Mouse (Mus musculus): ENCODE data around the gene Ctdspl.

Ctdspl gene

DNA sequence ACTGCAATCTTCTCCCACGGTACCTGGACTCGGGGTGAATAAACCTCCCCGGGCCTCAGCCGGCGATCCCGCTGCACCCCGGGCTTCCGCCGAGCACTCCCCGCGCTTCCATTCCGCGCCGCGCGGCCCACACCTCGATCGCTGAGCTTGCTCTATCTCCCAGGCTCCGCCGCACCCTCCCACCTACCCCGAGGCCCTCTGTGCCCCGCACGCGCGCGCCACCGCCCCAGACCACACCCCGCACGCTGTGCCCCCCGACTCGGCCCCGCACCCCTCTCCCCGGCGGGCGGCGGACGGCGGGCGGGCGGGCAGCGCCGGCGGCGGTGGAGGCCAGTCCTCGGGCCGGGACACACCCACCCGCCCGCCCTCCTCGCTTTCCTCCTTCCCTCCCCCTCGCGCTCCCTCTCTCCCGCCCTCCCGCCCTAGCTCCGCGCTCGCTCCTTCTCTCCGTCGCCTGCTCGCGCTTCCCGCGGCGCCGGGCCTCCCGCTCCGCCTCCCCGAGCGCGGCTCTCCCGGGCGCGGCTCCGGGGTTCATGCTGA lies at the start of gene Ctdspl:
Ctdspl (plus strand) TSS at position 343 of the 540 bp plus-strand sequence.
- in situ Hi-C loops (cut with MboI; ENCODE audit: unreplicated experiment in 2 of 2), result no loop called here

DNA sequence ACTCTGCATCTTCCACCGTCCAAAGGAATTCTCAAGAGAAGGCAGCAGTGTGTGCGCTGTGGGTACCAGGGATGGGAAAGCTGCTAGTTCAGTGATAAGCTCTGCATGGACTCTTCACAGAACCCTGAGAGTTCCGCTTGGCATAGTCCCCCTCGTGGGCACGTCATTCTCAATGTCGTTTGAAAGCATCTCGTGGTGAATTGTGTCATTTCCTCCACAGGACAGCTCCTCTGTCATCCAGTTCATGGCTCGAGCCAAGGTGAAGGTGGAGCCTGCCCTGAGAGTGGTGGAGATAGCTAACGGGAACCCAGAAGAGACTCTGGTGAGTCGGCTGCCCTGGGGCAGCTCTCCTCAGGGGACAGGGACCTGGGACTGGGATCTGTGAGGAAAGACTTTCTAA lies 49.4 kb upstream of the Ctdspl start:
- in situ Hi-C loops (cut with MboI; ENCODE audit: unreplicated experiment in 2 of 2), result loop anchor here (10.0 kb wide), 2 partner anchors 172 to 192 kb away; no protein-coding TSS in a partner anchor

DNA sequence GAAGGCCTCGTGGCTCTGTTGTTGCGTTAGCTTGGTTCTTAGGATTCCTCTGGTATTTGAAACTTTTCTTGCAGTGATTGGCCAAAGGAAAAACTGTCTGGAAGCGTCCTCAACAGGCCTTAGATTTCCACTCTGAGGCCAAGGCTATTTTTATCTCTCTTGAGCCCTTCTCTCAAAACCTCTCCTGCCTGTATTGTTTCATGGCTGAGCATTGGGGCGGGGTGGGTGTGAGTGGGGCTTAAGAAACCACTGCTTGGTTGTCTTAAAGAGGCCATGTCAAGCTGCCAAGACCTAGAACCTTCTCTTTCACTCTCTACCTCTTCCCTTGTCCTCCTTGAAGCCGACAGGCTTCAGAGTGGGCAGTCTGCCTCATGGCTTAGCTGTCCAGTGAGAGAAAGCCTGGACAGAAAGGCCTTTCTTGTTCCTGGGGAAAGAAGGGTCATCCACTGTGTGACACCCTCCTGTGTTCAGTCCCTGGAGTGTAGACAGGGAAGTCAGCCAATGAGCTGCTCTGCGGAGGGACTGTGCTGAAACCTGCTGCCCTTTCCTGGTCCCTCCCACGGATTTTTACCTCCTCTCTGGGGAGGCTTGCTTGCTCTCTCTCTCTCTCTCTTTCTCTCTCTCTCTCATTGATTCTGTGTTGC lies 48.8 kb upstream of the Ctdspl start:
- in situ Hi-C loops (cut with MboI; ENCODE audit: unreplicated experiment in 2 of 2), result loop anchor here (10.0 kb wide), 2 partner anchors 173 to 193 kb away; no protein-coding TSS in a partner anchor

DNA sequence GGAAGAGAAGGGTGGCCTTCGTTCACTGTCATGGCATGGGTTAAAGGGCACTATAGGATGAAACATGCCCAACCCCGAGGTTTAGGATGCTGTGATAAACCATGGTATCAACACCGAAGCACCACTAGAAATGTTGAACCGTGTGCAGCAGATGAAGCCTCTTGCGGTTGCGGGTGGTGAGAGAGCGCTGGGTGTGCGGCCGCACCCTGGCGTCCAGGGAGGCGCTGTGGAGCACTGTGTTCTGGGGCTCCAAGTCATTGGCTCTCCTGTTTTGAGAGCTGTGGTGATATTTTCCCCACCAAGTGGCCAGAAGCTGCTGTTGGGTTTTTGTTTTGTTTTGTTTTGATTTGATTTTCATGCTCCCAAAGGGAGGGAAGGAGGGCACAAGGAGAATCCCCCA lies 47.7 kb upstream of the Ctdspl start:
- in situ Hi-C loops (cut with MboI; ENCODE audit: unreplicated experiment in 2 of 2), result loop anchor here (10.0 kb wide), 2 partner anchors 174 to 194 kb away; no protein-coding TSS in a partner anchor

DNA sequence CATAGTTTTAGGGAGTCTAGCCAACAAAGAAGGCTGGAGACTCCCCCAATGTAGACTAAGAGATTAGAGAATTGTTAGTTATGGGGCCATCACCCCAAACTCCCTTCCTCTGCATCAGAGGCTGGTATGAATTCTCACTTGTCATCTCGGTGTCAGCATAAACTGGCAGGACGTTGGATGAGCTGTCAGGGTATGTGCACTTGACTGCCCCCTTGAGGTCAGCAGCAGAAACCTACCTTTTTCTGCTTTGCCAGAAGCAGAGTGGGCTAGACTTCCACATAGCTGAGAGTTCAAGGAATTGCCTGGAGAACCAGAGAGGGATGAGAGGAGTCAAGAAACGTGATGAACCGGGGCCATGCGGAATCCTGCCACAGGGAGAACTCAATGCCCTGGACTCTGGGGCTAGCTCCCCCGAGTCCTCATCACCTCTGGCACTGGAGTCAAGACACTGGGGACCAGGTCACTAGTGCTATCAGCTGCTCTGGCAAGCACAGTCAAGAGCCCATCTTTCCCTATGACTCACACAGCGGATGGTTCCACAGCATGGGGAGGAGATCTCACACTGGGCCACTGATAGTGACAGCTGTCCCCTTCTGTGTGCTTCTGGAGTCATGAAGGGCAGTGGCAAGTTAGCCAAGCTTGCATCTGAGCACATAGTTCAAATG lies 44.8 kb upstream of the Ctdspl start:
- in situ Hi-C loops (cut with MboI; ENCODE audit: unreplicated experiment in 2 of 2), result no loop called here

DNA sequence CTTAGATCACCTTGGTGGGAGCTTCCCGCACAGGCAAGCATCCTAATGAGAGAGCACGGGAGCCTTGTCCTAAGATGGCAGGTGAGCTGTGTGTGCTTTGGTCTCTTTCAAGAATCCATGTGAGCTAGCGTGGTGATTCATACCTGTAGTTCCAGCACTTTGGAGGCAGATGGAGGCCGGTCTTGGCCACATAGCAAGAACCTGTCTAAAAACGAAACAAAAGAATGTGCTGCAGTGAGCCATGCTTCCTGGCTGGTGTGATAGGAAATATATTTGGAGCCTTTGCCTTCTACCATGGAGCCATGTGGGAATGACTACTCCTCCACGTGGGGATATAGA lies 44.3 kb upstream of the Ctdspl start:
- in situ Hi-C loops (cut with MboI; ENCODE audit: unreplicated experiment in 2 of 2), result no loop called here

DNA sequence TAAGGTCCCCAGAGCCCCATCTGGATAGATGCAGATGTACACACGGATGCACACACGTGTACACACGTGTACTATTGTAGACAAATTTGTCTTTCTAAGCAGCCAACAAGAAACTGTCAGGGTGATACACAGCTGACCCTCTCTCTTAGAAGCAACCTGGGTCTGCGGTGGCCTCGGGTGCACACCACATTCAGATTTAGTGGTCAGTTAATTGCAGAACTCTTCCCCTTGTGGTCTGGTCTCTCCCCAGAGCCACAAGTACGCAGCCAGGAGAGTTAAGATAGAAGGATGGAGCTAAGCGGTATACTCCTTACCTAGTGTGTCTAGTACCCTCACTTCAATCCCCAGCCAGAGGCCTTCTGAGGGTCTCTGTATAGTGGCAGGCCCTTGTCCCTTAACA lies 43.1 kb upstream of the Ctdspl start:
- in situ Hi-C loops (cut with MboI; ENCODE audit: unreplicated experiment in 2 of 2), result no loop called here

DNA sequence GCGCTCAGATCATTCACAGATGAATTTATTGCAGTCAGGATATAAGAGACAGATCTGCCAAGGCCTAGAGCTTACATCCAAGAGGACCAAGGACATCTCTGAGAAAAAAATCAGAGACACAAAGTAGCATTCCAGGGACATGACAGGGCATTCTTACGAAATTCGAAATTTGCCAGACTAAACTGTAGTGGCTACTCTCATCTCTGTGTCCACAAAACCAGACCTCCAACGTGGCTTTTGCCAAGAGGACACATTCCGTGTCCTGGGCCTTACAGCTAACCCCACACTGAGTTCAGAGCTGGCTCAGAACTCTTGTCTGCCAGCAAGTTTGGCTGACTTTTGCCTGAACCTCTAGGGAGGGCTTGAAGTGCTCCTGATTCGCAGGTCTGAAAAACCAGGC lies 40.5 kb upstream of the Ctdspl start:
- in situ Hi-C loops (cut with MboI; ENCODE audit: unreplicated experiment in 2 of 2), result no loop called here

DNA sequence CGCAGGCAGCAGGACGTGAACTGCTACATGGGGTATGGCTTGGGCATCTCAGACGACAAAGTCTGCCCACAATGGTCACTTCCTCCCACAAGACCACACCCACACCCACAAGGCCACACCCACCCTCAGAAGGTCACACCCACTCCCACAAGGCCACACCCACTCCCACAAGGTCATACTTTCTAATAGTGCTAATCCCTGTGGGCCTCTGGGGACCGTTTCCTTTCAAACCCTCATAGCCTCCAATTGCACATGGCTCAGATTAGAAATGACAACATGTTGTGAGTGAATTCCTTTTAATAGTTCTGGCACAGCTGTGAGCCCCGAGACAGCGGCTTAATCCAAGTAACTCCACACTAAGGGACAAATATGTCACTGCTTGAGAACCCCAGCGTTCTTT lies 39.1 kb upstream of the Ctdspl start:
- in situ Hi-C loops (cut with MboI; ENCODE audit: unreplicated experiment in 2 of 2), result no loop called here

DNA sequence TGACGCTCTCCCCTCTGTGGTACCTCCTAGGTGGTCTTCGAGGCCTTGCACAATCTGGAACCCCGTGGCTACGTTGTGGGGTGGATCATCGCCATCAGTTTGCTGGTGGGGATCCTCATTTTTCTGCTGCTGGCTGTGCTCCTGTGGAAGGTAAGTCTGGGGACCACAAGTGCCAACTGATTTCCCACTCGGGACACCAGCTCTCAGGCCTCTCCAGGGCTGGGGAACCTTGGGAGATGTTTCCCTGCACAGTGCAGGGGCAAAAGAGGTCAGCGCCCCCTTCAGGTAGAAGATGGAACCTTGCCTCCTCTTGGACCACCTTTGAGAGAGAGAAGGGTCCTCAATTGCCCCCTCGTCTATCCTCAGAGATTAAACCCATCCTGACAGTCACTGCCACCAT lies 38.5 kb upstream of the Ctdspl start:
- in situ Hi-C loops (cut with MboI; ENCODE audit: unreplicated experiment in 2 of 2), result no loop called here

DNA sequence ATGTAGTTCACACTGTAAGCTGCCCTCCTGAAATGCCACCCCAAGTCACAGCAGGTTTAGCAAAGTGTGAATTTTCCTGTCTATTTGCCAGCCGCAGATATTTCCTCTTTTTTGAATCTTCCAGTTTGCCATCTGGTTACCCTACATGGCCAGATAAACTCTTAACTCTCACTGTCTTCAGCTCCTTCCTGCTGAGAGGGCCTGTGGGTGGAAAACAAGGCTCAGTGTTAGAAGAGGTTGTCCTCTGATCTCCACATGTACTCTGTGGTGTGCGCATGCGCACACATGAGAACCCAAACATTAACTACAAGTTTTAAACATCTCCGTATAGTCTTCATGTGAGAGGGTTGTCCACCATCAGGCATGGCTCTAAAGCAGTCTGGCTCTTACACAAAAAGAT lies 36.1 kb upstream of the Ctdspl start:
- in situ Hi-C loops (cut with MboI; ENCODE audit: unreplicated experiment in 2 of 2), result no loop called here

DNA sequence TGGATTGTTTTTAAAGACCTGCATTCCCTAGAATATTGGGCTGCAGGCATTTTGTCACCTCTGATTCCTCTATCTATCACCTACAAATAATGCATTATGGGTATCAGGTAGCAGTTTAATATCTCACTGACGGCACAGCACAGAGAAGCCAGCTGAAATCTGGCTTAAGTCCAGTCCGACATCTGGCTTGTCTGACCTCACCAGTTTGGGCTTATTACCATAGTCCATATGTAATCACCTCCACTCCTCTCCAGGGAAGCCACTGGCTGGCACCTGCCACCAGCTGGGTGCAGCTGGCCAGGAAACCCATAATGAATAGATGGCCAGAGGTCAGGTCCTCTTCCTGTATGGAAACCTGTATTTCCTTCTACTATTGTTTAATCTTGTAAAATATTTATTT lies 35.6 kb upstream of the Ctdspl start:
- in situ Hi-C loops (cut with MboI; ENCODE audit: unreplicated experiment in 2 of 2), result no loop called here

DNA sequence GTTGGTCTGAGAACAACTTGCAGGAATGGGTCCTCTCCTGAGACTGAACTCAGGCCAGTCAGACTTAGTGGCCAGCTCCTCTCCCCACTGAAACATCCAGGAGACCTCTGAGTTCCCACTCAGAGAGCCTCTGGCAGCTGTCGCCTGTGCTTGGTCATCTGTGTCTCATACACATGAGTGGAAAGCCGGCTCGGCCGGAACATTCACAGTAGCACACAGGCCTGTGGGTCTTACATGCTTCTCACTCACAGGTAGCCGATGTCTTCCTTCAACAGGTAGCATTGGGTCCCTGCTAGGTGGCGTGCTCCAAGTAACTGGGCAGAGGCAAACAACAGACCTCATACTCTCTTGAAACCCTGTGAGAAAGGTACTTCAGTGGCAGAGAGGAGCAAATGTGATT lies 35.2 kb upstream of the Ctdspl start:
- in situ Hi-C loops (cut with MboI; ENCODE audit: unreplicated experiment in 2 of 2), result no loop called here

DNA sequence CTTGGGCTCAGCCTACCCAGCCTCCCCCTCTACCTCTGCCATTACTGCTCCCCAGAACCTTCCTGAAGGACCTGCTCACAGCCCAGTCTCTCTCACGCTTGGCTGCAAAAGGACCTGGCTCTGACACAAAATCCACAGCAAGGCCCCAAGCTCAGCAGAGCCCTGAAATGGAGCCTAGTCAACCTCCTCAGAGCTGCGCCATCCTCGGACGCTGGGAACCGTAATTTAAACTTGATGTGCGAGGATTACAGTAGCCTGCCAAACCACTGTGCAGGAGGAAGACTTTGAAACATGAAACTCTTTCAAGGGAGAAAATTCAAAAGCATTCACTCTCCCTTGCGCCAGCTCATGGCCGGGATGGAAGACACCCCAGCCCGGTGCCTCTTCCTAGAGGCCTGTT lies 34.7 kb upstream of the Ctdspl start:
- in situ Hi-C loops (cut with MboI; ENCODE audit: unreplicated experiment in 2 of 2), result no loop called here

DNA sequence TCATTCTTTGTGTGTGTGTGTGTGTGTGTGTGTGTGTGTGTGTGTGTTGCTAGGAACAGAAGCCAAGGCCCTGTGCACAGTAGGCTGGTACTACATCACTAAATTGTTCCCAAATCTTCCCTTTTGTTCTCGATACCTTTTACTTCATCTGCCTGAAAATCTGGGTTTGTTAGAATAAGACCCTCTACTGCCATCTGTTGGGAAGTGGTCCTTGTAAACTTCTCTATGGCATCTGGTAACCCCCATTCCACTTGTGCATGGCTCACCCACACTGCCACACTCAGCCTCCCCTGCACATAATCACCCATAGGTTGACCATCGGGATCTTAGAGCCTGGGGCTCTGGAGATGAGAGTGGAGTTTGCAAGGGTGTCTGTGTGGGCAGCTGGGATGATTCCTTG lies 31.2 kb upstream of the Ctdspl start:
- in situ Hi-C loops (cut with MboI; ENCODE audit: unreplicated experiment in 2 of 2), result loop anchor here in 1 of 2 experiments (5.0 kb wide), 1 partner anchor 308 kb away; no protein-coding TSS in a partner anchor

DNA sequence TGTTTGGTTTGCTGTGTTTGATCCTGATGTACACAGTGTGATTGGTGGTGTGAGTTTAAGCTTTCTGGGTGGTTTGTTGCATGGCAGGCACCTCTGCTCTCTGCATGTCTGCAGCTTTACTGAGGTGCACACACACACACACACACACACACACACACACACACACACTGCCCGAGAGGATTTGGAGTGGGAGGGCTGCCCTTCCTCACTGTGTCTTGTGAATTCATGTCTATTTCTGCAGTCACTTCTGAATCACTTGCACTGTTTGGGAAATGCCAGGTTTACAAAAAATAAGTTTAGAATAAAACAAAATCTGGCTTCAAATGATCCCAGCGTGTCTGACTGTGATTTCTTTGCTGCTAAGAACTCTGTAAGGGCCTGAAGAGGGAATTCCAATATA lies 25.6 kb upstream of the Ctdspl start:
- in situ Hi-C loops (cut with MboI; ENCODE audit: unreplicated experiment in 2 of 2), result no loop called here

DNA sequence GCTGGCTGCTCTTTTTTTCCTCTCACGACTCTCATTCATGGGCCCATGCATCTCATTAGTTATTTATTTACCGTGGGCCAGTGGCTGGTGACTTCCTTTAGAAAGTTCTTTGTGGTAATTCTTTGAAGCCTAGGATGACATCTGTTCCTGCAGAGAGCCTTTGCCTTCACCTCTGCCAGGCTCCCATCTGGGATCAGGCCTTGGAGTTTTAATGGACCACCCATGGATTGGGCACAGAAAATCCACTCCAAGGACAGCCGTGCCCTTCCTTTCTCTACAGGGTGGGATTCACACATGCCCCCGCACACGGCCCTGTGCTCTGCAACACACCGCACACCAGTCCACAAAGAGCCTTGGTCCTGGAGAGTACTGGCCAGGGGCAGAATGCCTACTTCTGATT lies 24.3 kb upstream of the Ctdspl start:
- in situ Hi-C loops (cut with MboI; ENCODE audit: unreplicated experiment in 2 of 2), result no loop called here

DNA sequence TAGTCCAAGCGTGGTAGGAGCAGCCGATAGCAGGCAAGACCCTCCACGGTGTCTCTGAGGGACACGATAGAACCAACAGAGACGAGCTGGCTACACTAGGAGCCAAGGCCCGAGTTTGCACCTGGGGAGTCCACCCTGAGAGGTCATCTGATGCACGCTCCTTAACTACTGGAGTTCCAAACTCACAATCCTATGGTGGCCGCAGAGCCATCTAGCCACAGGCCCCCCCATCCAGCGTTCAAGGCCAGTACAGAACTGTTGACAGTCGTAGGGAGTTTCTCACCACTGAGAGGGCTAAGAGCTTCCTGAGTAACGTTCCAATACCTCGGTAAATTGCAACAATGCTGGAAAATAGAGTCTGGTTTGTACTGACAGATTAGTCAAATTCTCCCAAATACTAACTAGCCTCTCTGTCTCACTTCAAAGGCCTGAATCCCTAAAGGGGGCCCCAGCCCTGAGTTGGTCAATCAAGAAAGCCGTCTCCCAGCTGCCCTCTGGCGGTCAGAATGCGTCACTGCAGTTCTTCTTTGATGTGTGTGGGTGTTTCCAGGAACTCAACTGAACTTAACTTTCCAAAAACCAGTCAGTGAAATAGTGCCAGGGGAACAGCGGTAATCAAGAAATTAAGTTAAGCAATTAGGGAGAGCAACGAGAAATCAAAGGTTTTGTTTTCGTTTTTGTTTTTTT lies 18.2 kb upstream of the Ctdspl start:
- in situ Hi-C loops (cut with MboI; ENCODE audit: unreplicated experiment in 2 of 2), result loop anchor here (5.0 kb wide), 3 partner anchors 36 to 856 kb away; no protein-coding TSS in a partner anchor

DNA sequence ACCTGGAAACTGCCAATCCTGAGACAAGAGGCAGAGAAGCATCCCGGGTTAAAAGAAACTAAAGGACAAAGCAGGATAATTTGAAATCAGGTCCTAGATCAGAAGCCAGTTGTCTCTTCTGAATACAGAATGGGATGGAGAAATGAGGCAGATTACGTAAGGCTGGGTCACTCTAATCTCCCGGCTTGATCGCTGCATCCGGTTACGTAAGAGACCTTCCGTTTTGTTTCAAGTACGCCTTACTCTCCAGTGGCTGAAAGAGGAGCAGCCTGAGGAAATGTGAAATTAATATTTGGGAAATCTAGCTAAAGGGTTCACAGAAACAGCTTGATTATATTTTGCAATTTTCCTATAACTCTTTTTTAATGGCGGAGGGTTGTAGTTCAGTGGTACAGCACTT lies 13.2 kb upstream of the Ctdspl start:
- in situ Hi-C loops (cut with MboI; ENCODE audit: unreplicated experiment in 2 of 2), result loop anchor here (10.0 kb wide), 3 partner anchors 442 to 858 kb away; partner anchors contain the start of gene Xylb (in 1 of the 2)

DNA sequence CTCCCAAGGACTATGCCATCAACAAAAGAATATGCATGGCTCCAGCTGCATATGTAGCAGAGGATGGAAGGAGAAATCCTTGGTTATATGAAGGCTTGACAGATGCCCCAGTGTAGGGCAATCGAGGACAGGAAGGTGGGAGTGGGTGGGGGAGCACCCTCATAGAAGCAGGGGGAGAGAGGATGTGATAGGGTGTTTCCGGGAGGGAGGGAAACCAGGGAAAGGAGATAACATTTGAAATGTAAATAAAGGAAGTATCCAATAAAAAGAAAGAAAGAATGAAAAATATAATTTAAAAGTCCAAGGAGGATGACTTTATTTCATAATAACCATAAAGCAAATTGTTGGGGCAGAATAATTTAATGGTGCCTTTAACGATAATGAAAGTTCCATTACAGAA lies 12.6 kb upstream of the Ctdspl start:
- in situ Hi-C loops (cut with MboI; ENCODE audit: unreplicated experiment in 2 of 2), result loop anchor here (10.0 kb wide), 3 partner anchors 441 to 859 kb away; partner anchors contain the start of gene Xylb (in 1 of the 2)

DNA sequence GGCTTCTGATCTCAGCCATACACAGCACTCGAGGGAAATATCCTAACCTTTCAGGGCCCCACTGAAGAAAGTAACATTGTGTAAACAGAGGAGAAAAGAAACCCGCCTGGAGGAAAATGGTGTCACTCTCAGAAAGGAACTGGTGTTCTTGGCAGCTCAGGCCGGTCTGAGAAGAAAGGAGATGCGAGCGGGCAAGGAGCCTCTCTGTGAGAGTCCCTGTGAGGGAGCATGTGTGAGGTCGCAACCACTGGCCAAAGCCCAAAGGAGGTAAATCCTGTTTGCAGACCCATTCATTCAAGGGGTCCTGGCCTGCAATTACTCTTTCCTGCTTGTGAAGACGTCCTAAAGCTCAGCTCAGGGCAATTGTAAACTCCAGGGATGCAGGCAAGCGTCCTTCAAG lies 11.7 kb upstream of the Ctdspl start:
- in situ Hi-C loops (cut with MboI; ENCODE audit: unreplicated experiment in 2 of 2), result loop anchor here (10.0 kb wide), 3 partner anchors 440 to 860 kb away; partner anchors contain the start of gene Xylb (in 1 of the 2)
